Mouse (Mus musculus) neural tube, embryonic 11.5 days (tissue): ENCODE measurements at regions not wholly inside any gene's neighbourhood (a gene's known extent, or its start where the extent isn't known, plus 50 kb on each side); places are given as distances from the start of the nearest gene placed in this dataset.
"Not testable (repeated sequence)": the region's sequence is repeated elsewhere in the genome, so short reads cannot be mapped to it uniquely, and the experiment has no call there.

Experiments
- ATAC-seq: fragments of 200-750 bp; cut with Nextera tagmentation; 2 replicates; pipeline ENCODE4 v1.8.0; 2017; ENCODE audit warnings: moderate number of reproducible peaks, mild to moderate bottlenecking, moderate TSS enrichment, moderate library complexity; ENCODE audit not compliant: insufficient read depth, low FRiP score, low TSS enrichment
- DNase-seq: peaks from one replicate; pipeline ENCODE4 v3.0.0-alpha.2; 2015; ENCODE audit warnings: low spot score
- H3K27ac ChIP-seq: fragments of 300-500 bp; sonication (generic); 2 replicates; pipeline ENCODE4 v1.5.1; 2014; ENCODE audit warnings: low read depth, mild to moderate bottlenecking, low read length
- H3K27me3 ChIP-seq: fragments of 300-500 bp; sonication (generic); 2 replicates; pipeline ENCODE4 v1.6.1; 2014; ENCODE audit warnings: mild to moderate bottlenecking, low read length, mixed read lengths; ENCODE audit not compliant: control insufficient read depth, insufficient read depth
- H3K36me3 ChIP-seq: fragments of 300-500 bp; sonication (generic); 2 replicates; pipeline ENCODE4 v1.6.1; 2014; ENCODE audit warnings: mild to moderate bottlenecking, low read length, moderate library complexity, mixed read lengths; ENCODE audit not compliant: control insufficient read depth, insufficient read depth
- H3K4me1 ChIP-seq: fragments of 300-500 bp; sonication (generic); 2 replicates; pipeline ENCODE4 v1.6.1; 2014; ENCODE audit warnings: low read length, mixed read lengths; ENCODE audit not compliant: control insufficient read depth, insufficient read depth
- H3K4me2 ChIP-seq: fragments of 300-500 bp; sonication (generic); 2 replicates; pipeline ENCODE4 v1.6.1; 2014; ENCODE audit warnings: low read depth, mild to moderate bottlenecking, moderate library complexity
- H3K4me3 ChIP-seq: fragments of 300-500 bp; sonication (generic); 2 replicates; pipeline ENCODE4 v1.5.1; 2014; ENCODE audit warnings: low read depth, low read length
- H3K9ac ChIP-seq: fragments of 300-500 bp; sonication (generic); 2 replicates; pipeline ENCODE4 v1.6.1; 2014; ENCODE audit warnings: mild to moderate bottlenecking, low read length
- H3K9me3 ChIP-seq: fragments of 300-500 bp; sonication (generic); 2 replicates; pipeline ENCODE4 v1.6.1; 2016; ENCODE audit warnings: low read length; ENCODE audit not compliant: control insufficient read depth
- WGBS: fragments of 180-500 bp; shearing (Covaris S2); extraction: QIAGEN DNeasy Blood & Tissue Kit; methylation state at CpG from one replicate; pipeline ENCODE4 v1.1.7; 2014; 5-methylcytosine and 5-hydroxymethylcytosine counted together

DNA sequence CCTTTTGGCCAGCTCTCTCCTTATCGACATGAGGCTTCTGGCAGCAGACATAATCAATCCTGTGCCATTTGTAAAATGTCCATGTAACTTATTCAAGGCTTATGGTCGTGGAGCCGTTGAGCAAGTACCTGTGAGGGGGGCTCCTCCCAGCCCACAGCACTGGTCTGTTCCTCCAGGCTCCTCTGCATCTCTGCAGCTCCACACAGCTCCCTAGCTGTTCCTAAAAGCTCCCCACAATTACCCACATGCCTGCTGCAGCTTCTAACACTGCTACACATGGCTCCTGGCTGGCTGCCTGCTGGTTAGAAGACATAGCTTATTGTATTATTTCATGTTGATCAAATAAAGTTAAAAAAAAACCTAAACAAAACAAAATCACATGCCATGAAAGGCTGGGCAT lies 77.9 kb downstream of the Tcp10c start:
- not testable (repeated sequence) for H3K4me1 ChIP-seq, ATAC-seq
- WGBS: 78% methylated on average over 3 of the region's 3 CpGs

DNA sequence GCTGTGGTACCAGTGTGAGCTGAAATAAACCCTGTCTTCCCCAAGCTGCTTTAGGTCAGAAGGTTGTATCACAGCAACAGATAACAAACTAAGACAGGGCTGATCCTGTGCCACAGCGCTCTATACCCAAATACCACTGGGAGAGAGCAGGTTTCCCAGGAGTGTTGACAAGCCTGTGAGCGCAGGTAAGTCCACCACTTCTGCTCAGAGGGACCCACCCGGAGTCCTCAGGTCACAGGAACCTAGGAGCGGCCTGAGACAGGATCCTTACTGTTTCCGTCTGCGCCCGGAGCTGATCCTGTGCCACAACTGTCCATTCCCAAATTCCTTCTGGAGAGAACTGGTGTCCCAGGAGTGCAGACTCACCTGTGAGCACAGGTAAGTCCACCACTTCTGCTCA lies 79.8 kb downstream of the Tcp10c start:
- not testable (repeated sequence) for H3K9ac ChIP-seq, H3K9me3 ChIP-seq, H3K4me1 ChIP-seq, H3K27ac ChIP-seq, DNase-seq, ATAC-seq, H3K4me3 ChIP-seq, H3K36me3 ChIP-seq, H3K27me3 ChIP-seq, H3K4me2 ChIP-seq
- 85% methylated on average over 7 of the region's 7 CpGs for WGBS

More for the DNA sequence above, 77.9 kb downstream of the Tcp10c start:
- H3K36me3 ChIP-seq, H3K4me2 ChIP-seq, H3K27ac ChIP-seq, H3K9me3 ChIP-seq, H3K9ac ChIP-seq, H3K4me3 ChIP-seq, H3K27me3 ChIP-seq, DNase-seq: not testable (repeated sequence)

DNA sequence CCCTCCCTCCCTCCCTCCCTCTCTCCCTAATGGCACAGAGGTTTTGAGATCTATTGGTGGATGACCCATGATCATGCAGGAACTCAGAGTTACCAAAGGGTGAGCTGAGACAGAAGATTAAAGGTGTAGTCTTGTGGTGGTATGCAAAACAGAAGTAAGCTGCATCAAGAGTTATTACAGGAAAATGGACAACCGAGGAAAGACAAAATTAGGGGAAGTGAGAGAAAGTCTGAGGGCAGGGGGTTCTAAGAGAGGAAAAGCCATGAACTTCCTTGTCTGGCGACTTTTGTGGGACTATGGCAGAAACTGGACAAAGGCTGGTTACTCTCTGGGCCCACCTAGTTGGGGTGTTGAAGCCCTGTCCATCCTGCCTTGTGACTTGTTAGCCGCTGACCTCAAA lies 84.4 kb downstream of the Tcp10c start:
- H3K36me3 ChIP-seq, H3K4me1 ChIP-seq, DNase-seq, ATAC-seq, H3K4me2 ChIP-seq, H3K27ac ChIP-seq, H3K4me3 ChIP-seq, H3K9ac ChIP-seq, H3K27me3 ChIP-seq, H3K9me3 ChIP-seq: not testable (repeated sequence)
- 88% methylated on average over 2 of the region's 3 CpGs for WGBS

DNA sequence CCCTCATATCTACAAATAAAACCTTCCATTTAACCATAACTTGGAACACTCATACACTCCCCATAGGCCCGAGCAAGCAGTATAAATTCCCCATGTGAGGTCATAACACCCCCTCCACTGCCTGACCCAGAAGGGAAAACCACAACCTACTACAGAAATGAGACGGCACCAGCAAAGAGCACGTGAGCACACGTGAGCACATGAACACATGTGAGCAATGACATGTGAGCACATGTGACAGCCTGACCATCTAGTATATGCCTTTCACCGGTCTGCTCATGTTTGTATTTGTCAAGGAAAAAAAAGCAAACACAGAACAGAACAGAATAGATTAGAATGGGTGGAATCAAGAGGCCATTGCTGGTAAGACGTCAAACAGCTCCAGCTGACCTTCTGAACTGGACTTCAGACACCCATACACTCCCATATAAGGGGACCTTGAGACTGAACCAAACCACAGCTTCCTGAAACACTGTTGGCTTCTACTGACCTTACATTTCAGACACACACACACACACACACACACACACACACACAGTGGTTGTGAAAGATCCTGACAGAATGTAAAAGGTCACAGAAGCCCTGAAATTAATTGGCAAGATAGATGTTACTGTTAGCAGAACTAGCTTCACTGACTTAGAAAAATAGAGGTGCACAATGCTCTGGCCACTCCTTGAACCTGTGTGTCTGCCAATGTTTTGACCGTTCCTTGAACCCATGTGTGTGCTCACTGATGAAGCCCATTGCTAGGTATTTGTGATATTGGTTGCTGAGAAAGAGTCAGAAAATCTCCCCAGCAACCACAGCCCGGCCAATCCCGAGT lies 86.5 kb downstream of the Tcp10c start:
- H3K4me2 ChIP-seq, H3K27me3 ChIP-seq, H3K9me3 ChIP-seq, H3K36me3 ChIP-seq, ATAC-seq, H3K27ac ChIP-seq, H3K9ac ChIP-seq, H3K4me3 ChIP-seq, DNase-seq, H3K4me1 ChIP-seq: not testable (repeated sequence)
- 82% methylated on average over 9 of the region's 9 CpGs for WGBS

DNA sequence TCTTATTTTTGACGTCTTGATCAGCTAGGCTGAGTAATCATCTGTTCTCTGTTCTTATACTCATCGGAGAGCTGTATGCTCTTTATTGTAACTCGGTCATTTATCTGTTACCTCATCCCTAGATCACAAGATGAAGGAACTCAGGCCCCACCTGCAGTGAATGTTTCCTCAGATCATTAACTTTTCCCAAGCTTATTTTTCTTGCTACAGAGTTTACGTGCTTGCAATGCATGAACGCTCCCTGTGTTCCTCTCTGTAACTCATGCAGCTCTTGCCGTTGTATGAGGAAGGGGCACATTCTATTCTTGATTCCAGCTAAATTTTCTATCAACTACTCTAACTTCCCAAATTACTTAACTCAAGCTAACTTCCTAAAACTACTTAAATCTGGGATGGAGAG lies 87.9 kb downstream of the Tcp10c start:
- ATAC-seq, H3K27me3 ChIP-seq, H3K4me2 ChIP-seq, DNase-seq, H3K9ac ChIP-seq, H3K36me3 ChIP-seq, H3K27ac ChIP-seq, H3K4me1 ChIP-seq, H3K4me3 ChIP-seq, H3K9me3 ChIP-seq: not testable (repeated sequence)
- 90% methylated on average over 5 of the region's 6 CpGs for WGBS

DNA sequence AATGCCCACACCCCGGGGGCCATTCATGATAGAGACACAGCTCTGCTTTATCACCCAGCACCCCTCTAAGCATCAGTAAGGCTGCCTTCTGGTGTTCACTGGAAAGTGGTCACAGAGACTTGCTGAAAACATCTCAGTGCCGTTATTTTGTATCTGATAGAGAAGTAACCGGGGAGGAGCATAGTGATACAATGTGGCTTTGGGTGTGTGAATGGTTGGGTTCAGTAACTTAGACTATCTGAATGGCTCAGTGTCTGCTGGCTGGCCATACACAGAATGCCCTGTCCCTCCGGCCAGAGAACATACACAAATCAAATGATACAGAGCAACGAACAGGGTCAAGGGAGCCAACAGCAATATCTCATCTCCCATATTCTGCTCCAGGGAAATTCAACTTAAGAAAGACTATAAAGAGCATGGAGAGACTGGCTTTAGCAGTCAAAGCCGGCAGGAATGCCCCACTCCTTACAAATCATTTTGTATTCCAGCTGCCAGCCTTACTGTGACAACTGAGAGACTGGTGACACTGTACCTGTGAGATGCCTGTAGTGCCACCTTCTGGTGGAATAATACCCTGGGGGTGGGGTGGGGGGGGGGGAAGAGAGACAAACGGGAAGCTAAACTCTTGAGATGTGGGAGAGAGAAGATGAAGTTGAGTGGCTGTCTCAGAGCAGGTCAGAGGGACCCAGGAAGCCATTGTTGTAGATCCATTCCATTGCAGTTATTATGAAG lies 102.7 kb downstream of the Tcp10c start:
- H3K4me3 ChIP-seq, H3K9me3 ChIP-seq, H3K4me1 ChIP-seq, H3K27ac ChIP-seq, H3K9ac ChIP-seq, H3K36me3 ChIP-seq, ATAC-seq, H3K27me3 ChIP-seq, DNase-seq, H3K4me2 ChIP-seq: not testable (repeated sequence)
- 92% methylated on average over 6 of the region's 7 CpGs for WGBS

DNA sequence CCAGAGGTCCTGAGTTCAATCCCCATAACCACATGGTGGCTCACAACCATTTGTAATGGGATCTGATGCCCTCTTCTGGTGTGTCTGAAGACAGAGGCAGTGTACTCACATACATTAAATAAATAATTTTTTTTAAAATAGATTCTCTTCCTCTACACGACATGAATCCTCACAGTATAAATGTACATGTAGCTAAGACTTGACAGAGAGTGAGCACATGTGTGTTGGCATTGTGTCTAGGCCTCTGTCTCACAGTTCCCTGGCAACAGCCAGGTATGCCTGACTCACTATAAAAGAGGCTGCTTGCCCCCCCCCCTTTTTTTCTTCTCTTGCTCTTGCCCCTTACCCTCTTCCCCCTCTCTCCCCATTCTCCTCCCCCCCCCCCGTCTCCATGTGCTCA lies 103.6 kb downstream of the Tcp10c start:
- H3K9me3 ChIP-seq: not testable (repeated sequence)

DNA sequence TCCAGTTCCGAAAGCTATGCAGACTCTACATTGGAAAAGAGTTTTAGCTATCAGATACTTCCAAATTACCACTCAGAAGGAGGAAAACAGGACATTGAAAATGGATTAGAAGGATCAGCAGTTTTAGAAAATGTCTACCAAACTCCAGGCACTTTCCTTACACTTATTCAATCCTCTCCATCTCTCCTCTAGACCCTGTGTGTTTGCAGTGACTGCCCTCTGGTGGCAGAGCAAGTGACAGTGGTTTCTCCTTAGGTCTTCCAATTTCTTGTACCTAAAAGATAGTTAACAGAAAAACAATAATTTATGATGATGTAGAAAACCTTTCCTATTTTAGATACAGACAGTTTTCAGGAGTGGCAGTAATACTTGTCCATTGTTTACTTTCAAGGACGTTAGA lies 104.4 kb downstream of the Tcp10c start:
- DNase-seq, ATAC-seq: not testable (repeated sequence)
- no CpG with 5 or more reads among the region's 2 CpGs for WGBS

More for the DNA sequence above, 103.6 kb downstream of the Tcp10c start:
- not testable (repeated sequence) for ATAC-seq, DNase-seq, H3K4me2 ChIP-seq, H3K9ac ChIP-seq, H3K4me3 ChIP-seq, H3K27ac ChIP-seq, H3K36me3 ChIP-seq, H3K4me1 ChIP-seq, H3K27me3 ChIP-seq
- 87% methylated on average over 2 of the region's 2 CpGs for WGBS

DNA sequence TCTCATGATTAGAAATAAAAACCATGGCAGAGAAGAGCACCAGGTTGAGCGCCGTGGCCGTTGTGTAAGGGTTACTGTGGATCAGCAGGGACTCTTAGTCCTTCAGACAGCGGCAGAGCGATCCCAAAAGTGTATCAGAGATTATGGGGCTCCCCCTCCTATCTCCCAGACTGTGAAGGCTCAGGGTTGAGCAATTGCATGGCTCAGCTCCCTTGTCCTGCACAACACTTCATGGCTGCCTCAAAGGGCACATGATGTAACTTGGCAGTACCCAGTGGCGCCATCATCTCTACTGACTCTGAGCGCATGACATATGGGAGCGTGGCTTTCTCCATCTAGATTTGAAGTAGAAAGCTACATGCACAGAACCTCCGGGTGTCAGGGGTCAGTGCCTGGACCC lies 108.3 kb downstream of the Tcp10c start:
- not testable (repeated sequence) for H3K4me3 ChIP-seq, H3K27me3 ChIP-seq, DNase-seq, H3K9ac ChIP-seq, H3K27ac ChIP-seq, H3K4me2 ChIP-seq, ATAC-seq, H3K36me3 ChIP-seq, H3K4me1 ChIP-seq, H3K9me3 ChIP-seq
- 94% methylated on average over 2 of the region's 9 CpGs for WGBS

More for the DNA sequence above, 104.4 kb downstream of the Tcp10c start:
- not testable (repeated sequence) for H3K4me1 ChIP-seq, H3K9ac ChIP-seq, H3K4me2 ChIP-seq, H3K27me3 ChIP-seq, H3K36me3 ChIP-seq, H3K4me3 ChIP-seq, H3K9me3 ChIP-seq, H3K27ac ChIP-seq
